Mouse (Mus musculus) urinary bladder, postnatal 14 days (tissue): ENCODE results near the gene AC124502.3.
A peak's percentile ranks its signal among the peaks of the same experiment; 100 is the strongest.

ENCODE experiments used
- DNase-seq: peaks from one replicate; pipeline ENCODE4 v3.0.0; 2021; ENCODE audit warnings: low spot score

The AC124502.3 gene

GRCm38 (mm10) chr19:5032686-5033085, 6.0 kb upstream of the AC124502.3 start:
- DNase-seq, result no peak

- no peak for DNase-seq
Measured at GRCm38 (mm10) chr19:5036577-5036976, 2.1 kb upstream of the AC124502.3 start.

GRCm38 (mm10) chr19:5037678-5038571, 766 bp upstream of the AC124502.3 start:
- DNase-seq, result peak; percentile 77

- DNase-seq, result no peak
Measured at GRCm38 (mm10) chr19:5039301-5040114, 817 bp downstream of the AC124502.3 start.

GRCm38 (mm10) chr19:5040862-5041523, 2.3 kb downstream of the AC124502.3 start, which contains the start of gene Brms1:
TSS of gene Brms1 (plus strand) at chr19:5041354.
- DNase-seq, result peak; percentile 89

GRCm38 (mm10) chr19:5041588-5041987, 2.9 kb downstream of the AC124502.3 start:
- DNase-seq, result no peak

- no peak for DNase-seq
Measured at GRCm38 (mm10) chr19:5045531-5045930, 6.8 kb downstream of the AC124502.3 start.

- no peak for DNase-seq
Measured at GRCm38 (mm10) chr19:5048138-5049056, 9.7 kb downstream of the AC124502.3 start.

GRCm38 (mm10) chr19:5049325-5049724, 10.6 kb downstream of the AC124502.3 start:
- DNase-seq, result no peak

- peak; percentile 78 for DNase-seq
Measured at GRCm38 (mm10) chr19:5050047-5050905, 11.6 kb downstream of the AC124502.3 start, which contains the start of gene Rin1. TSS of gene Rin1 (plus strand) at chr19:5050481.

- no peak for DNase-seq
Measured at GRCm38 (mm10) chr19:5051031-5051430, 12.3 kb downstream of the AC124502.3 start.

GRCm38 (mm10) chr19:5051515-5051914, 12.8 kb downstream of the AC124502.3 start:
- DNase-seq, result no peak

- no peak for DNase-seq
Measured at GRCm38 (mm10) chr19:5052166-5052822, 13.6 kb downstream of the AC124502.3 start.

GRCm38 (mm10) chr19:5052853-5053252, 14.2 kb downstream of the AC124502.3 start:
- no peak for DNase-seq

GRCm38 (mm10) chr19:5053909-5054308, 15.2 kb downstream of the AC124502.3 start:
- DNase-seq, result peak; percentile 66

- no peak for DNase-seq
Measured at GRCm38 (mm10) chr19:5056251-5056650, 17.6 kb downstream of the AC124502.3 start.

- DNase-seq, result no peak
Measured at GRCm38 (mm10) chr19:5057876-5058775, 19.4 kb downstream of the AC124502.3 start.
